Mouse (Mus musculus) liver, adult 2 months (tissue): ENCODE data around the gene Acer1. TPM values are rescaled to one million over a fixed set of nuclear protein-coding genes. Genes with fewer than 3 reads are reported as not detected.
A peak's percentile ranks its signal among the peaks of the same experiment; 100 is the strongest.

Experiments
- DNase-seq: peaks from one replicate; pipeline ENCODE4 v3.0.0-alpha.2; 2011; ENCODE audit warnings: low read depth, low spot score; ENCODE audit errors: extremely low read depth
- H3K27ac ChIP-seq: fragments of 200-500 bp; replicated peaks from 2 replicates; pipeline ENCODE4 v1.5.1; 2012; ENCODE audit warnings: low read depth, mild to moderate bottlenecking, control low read depth, inconsistent platforms, low read length; ENCODE audit not compliant: insufficient read depth
- H3K27me3 ChIP-seq: fragments of 200-500 bp; 2 replicates; pipeline ENCODE4 v1.6.1; 2012; ENCODE audit warnings: mild to moderate bottlenecking, moderate library complexity, low read length, inconsistent platforms; ENCODE audit not compliant: control insufficient read depth, insufficient read depth
- H3K36me3 ChIP-seq: fragments of 200-500 bp; 2 replicates; pipeline ENCODE4 v1.6.1; 2012; ENCODE audit warnings: low read length, inconsistent platforms; ENCODE audit not compliant: control insufficient read depth, insufficient read depth
- H3K4me1 ChIP-seq: fragments of 200-500 bp; 2 replicates; pipeline ENCODE4 v1.6.1; 2011; ENCODE audit warnings: low read length; ENCODE audit not compliant: control insufficient read depth, insufficient read depth
- H3K4me3 ChIP-seq: fragments of 200-500 bp; 2 replicates; pipeline ENCODE4 v1.5.1; 2011; ENCODE audit warnings: low read depth, mild to moderate bottlenecking, control low read depth, low read length, moderate library complexity; ENCODE audit not compliant: insufficient read depth
- H3K79me2 ChIP-seq: fragments of 200-500 bp; 2 replicates; pipeline ENCODE4 v1.6.1; 2012; ENCODE audit warnings: inconsistent platforms, mild to moderate bottlenecking, low read length, moderate library complexity; ENCODE audit not compliant: control insufficient read depth, insufficient read depth
- H3K9ac ChIP-seq: fragments of 200-500 bp; 2 replicates; pipeline ENCODE4 v1.6.1; 2012; ENCODE audit warnings: low read depth, mild to moderate bottlenecking, control low read depth, inconsistent platforms, low read length
- CTCF ChIP-seq: fragments of 200-500 bp; IDR thresholded peaks from 2 replicates; pipeline ENCODE4 v1.5.1; 2011; ENCODE audit warnings: low read depth, low read length, control low read depth
- POLR2A ChIP-seq: fragments of 200-500 bp; IDR thresholded peaks from 2 replicates; pipeline ENCODE4 v1.6.1; 2011; ENCODE audit warnings: low read length, control low read depth; ENCODE audit not compliant: insufficient read depth; ENCODE audit errors: extremely low read depth
- WGBS: fragments of 180-500 bp; shearing (Covaris S2); methylation state at CpG from one replicate; pipeline ENCODE4 v1.1.7; 2018; 5-methylcytosine and 5-hydroxymethylcytosine counted together
- polyA plus RNA-seq: library from polyadenylated mRNA; depleted of rRNA; stranded (reverse); fragments of >200 nt; gene quantifications from 2 replicates; pipeline ENCODE4 v1.2.3, GENCODE M21; 2012
- total RNA-seq: library from RNA; depleted of rRNA; stranded (reverse); fragments of >200 nt; gene quantifications from 2 replicates; pipeline ENCODE4 v1.2.3, GENCODE M21; 2014

Gene Acer1
- total and polyA plus RNA-seq, 2 experiments = not detected

DNA sequence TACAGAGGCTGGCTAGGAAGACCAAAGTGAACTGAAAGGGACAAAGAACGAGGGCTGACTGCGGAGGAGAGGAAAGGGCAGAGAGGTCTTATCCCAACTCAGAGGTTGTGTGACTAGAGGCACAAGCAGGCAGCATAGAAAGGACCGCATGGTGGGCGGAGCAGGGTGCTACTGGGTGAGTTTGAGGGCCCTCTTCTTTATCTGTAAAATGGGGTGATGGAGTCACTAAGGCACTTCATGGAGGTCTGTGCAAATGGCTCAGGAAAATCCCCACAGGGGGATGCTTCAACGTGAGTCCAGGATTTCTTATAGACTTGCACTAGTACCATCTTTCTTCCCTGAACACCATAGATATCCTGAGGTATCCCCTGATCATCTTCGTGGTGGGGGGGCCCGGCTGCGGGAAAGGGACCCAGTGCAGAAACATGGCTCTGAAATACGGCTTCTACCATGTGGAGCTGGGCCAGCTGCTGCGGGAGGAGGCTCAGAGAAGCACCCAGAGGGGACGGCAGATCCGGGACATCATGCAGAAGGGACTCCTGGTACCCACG is 30.4 kb upstream of the Acer1 start:
- no peak overlapping the region for H3K4me3 ChIP-seq
- no peaks in the 10 kb centered on the region for H3K27me3 ChIP-seq
- no peak overlapping the region for H3K27ac ChIP-seq
- TF ChIP-seq POLR2A = no peak
- no peak for TF ChIP-seq CTCF
- no peak for DNase-seq
- H3K79me2 ChIP-seq = no peaks in the 10 kb centered on the region
- 80% methylated on average over 13 of the region's 13 CpGs for WGBS
- H3K4me1 ChIP-seq = peaks cover 7% of the 10 kb centered on the region; the same call in 1 of the 2 replicates
- no peak overlapping the region for H3K9ac ChIP-seq
- no peaks in the 10 kb centered on the region; the same call in 1 of the 2 replicates for H3K36me3 ChIP-seq

DNA sequence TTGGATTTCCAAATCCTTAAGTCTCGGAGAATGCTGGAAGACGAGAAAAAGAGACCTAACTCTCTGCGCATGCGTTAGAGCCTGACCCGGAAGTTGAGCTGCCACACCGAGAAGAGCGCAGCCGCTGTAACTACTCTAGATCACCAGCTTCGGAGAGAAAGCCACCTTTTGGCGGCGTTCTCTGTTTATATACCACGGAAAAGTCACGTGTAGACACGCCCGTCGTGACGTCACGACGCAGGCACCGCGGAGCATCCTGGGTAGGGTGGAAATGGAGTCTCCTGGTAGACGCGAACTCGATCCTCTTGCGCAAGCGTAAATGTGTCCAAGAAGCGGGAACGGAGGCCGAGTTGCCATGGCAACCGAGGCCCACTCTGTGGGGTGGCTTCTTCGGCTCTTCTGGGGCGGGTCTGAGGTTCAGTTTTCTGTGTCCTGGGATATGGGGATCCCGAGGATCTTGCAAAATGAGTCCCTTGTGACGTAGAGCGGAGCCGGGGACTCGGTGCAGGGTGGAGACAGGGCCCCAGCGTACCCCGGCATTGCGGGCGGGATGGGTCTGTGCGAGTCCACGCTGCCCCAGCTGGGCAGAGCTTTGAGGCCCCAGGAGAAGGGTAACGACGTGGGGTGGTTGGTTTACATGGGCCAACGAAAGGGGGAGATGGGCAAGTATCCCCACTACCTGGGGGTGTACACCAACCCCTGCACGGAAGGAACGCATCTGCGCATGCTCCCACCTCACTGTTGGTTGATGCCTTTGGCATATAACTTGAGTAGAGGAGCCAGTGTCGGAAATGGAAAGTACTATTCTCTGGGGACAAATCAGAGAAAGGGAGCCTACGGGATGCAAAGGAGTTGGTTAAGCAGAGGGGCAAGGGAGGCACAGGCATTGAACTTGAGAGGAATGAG is 29.6 kb upstream of the Acer1 start, which contains the start of the genes Gtf2f1 and Gm17949:
Gene Gtf2f1, minus strand, starts transcription at position 53 of the 906 bp plus-strand sequence.
Gene Gm17949, plus strand, starts transcription at position 234 of the 906 bp plus-strand sequence.
- Histone ChIP-seq H3K4me1 (peaks cover 7% of the 10 kb centered on the region; the same call in 1 of the 2 replicates), H3K9ac (peak within 1 kb of the TSS; percentile 76), H3K36me3 (peaks cover 2% of the 10 kb centered on the region; the same call in 1 of the 2 replicates), H3K27me3 (no peaks in the 10 kb centered on the region), H3K27ac (peak within 1 kb of the TSS; percentile 23; the same call in 1 of the 2 replicates), H3K79me2 (no peaks in the 10 kb centered on the region), H3K4me3 (peak within 1 kb of the TSS; percentile 77)
- WGBS = 1% methylated on average over 51 of the region's 51 CpGs
- peak; percentile 93 for DNase-seq
- TF ChIP-seq CTCF (no peak), POLR2A (peak; percentile 69; the same call in 1 of the 2 replicates)

DNA sequence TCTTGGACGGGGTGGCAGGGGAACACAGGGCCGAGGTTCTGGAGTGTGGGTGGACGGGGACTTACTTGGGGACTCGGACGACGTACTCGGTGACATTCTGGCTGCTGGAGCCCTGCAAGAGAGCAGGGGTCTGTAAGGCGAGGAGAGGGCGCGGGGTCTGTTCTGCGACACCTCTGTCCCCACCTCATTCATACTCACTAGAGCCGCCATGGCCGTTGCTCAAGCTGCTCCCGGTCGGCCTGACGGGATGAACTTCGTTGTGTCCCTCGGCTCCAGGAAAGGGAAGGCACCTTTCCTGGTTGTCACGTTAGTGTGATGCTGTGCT is 28.9 kb upstream of the Acer1 start:
- WGBS = under 1% methylated on average over 19 of the region's 19 CpGs
- Histone ChIP-seq H3K27me3 (no peaks in the 10 kb centered on the region), H3K36me3 (peaks cover 5% of the 10 kb centered on the region; the same call in 1 of the 2 replicates), H3K79me2 (no peaks in the 10 kb centered on the region), H3K4me1 (peaks cover 7% of the 10 kb centered on the region; the same call in 1 of the 2 replicates), H3K9ac (peak overlapping the region; percentile 76), H3K27ac (peak overlapping the region; percentile 8; the same call in 1 of the 2 replicates), H3K4me3 (peak overlapping the region; percentile 77)
- DNase-seq = no peak
- TF ChIP-seq CTCF (no peak), POLR2A (no peak)

DNA sequence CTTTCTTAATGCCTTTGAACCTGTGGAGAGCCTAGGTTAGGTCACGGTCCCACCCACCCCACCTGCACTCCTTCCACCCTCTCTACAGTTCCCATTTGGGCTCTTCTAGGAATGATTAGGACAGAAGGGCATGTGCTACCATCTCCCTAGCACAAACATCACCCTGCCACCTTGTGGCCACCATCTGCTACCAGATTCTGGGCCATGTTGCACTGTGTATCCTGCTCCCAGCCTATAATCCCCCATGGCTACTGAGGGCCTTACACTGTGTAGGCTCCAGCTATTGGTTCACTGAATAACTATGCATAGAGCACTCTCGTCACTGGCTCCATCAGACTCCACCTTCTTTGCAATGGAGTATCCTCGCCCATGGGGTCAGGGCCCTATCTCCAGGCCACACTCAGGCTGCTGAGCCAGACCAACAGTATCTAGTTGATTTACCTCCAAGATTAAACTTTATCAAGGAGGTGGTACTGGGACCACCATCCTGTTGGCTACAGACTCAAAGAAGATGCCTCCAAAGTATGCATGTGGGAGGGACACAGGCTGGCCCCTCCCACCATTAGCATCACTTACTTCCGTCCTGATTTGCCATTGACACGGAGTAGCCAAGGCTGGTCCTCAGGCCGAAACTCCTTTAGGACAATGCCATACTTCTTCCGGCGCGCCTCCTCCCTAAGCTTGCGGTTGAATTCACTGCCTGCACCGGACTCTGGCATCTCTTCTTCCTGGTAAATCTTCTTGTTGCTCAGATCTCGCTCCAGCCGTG is 25.4 kb upstream of the Acer1 start:
- H3K27me3 ChIP-seq = no peaks in the 10 kb centered on the region
- DNase-seq = no peak
- peaks cover 5% of the 10 kb centered on the region; the same call in 1 of the 2 replicates for H3K36me3 ChIP-seq
- no peak for TF ChIP-seq POLR2A
- TF ChIP-seq CTCF = peak; percentile 11; the same call in 1 of the 2 replicates
- H3K4me3 ChIP-seq = no peak overlapping the region
- H3K27ac ChIP-seq = no peak overlapping the region
- WGBS = 95% methylated on average over 13 of the region's 13 CpGs
- H3K9ac ChIP-seq = no peak overlapping the region
- peaks cover 7% of the 10 kb centered on the region; the same call in 1 of the 2 replicates for H3K4me1 ChIP-seq
- no peaks in the 10 kb centered on the region for H3K79me2 ChIP-seq

DNA sequence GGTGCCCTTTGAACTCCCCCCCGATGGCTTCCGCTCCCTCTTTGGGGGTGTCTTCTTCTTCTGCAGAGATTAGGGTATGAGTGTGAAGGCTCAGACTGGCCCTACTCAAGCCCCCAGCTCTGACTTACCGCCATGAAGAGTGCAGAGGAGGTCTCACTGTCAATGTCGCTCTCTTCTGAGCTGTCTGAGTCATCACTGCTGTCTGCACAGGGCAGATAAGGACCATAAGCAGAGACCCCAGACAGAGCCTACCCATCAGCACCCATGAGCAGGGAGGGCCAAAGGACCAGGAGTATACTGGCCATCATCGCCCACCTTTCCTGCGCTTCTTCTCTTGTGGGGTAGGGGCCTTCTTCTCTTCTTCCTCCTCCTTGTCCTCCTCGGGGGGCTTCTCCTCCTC is 22.1 kb upstream of the Acer1 start:
- Histone ChIP-seq H3K27ac (no peak overlapping the region), H3K4me1 (no peaks in the 10 kb centered on the region), H3K4me3 (no peak overlapping the region), H3K79me2 (no peaks in the 10 kb centered on the region), H3K36me3 (peaks cover 5% of the 10 kb centered on the region; the same call in 1 of the 2 replicates), H3K27me3 (no peaks in the 10 kb centered on the region), H3K9ac (no peak overlapping the region)
- no peak for DNase-seq
- no peak for TF ChIP-seq CTCF
- no peak for TF ChIP-seq POLR2A
- 94% methylated on average over 7 of the region's 7 CpGs for WGBS
